Mouse (Mus musculus) E14TG2a.4 (cell line): ENCODE data around the gene Gm10300.
A peak's percentile ranks its signal among the peaks of the same experiment; 100 is the strongest.

ENCODE experiments used
- CTCF ChIP-seq: conservative IDR thresholded peaks from 2 replicates; pipeline ENCODE4 v1.5.1; 2014; ENCODE audit warnings: low read length
- NANOG ChIP-seq: IDR thresholded peaks from 2 replicates; pipeline ENCODE4 v1.6.1; 2014; ENCODE audit warnings: borderline replicate concordance, low read length, mixed read lengths
- POU5F1 ChIP-seq: IDR thresholded peaks from 2 replicates; pipeline ENCODE4 v1.6.1; 2014; ENCODE audit warnings: low read length, borderline replicate concordance

DNA sequence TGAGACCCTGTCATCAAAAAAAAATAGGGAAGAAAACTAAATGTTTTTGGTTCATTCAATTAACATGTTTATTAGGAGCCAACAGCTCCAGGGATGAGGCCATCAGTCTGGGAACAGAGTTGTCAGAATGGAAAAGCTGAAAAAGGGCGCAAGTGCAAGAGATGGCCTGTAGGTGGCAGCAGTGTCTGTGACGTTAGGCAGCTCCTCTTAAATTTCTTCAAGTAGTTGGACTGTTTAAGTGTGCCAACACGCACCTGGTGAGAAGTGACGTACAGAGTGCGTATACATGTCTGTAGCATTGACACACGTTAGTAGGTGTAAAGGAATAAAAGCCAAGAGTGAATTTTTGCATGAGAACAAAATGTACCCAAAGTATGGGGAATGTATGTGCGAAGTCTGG, 14.4 kb downstream of the Gm10300 start:
- TF ChIP-seq CTCF (peak; percentile 92), POU5F1 (no peak), NANOG (no peak)
